Mouse (Mus musculus): ENCODE data around the gene Tnip3. TPM values are rescaled to one million over a fixed set of nuclear protein-coding genes. Genes with fewer than 3 reads are reported as not detected.

The Tnip3 gene
- polyA plus RNA-seq, 1 experiment from 2014 or later = 0.17 TPM

- Histone ChIP-seq H3K27ac (replicated peaks; ENCODE audit: low read depth, low read length) (no peak overlapping the region), H3K4me2 (ENCODE audit: low read depth, low read length) (no peak overlapping the region), H3K9me3 (ENCODE audit: control insufficient read depth, low read length) (no peaks in the 10 kb centered on the region), H3K4me1 (ENCODE audit: control insufficient read depth, insufficient read depth, low read length) (no peaks in the 10 kb centered on the region), H3K27me3 (replicated peaks; ENCODE audit: control insufficient read depth, insufficient read depth, low read length) (no peaks in the 10 kb centered on the region), H3K36me3 (ENCODE audit: control insufficient read depth, insufficient read depth, low read length) (no peaks in the 10 kb centered on the region), H3K4me3 (ENCODE audit: low read depth, low read length) (no peak overlapping the region), H3K9ac (ENCODE audit: low read depth, low read length) (no peak overlapping the region)
- ATAC-seq (ENCODE audit: low read depth) = no peak
- 79% methylated on average over 3 of the region's 3 CpGs for WGBS
- no peak for DNase-seq (ENCODE audit: low spot score)
Measured at GRCm38 (mm10) chr6:65646408-65646807, 121.3 kb downstream of the Tnip3 start.

GRCm38 (mm10) chr6:65647731-65648130 lies 122.6 kb downstream of the Tnip3 start:
- 80% methylated on average over 6 of the region's 6 CpGs for WGBS
- ATAC-seq (ENCODE audit: low read depth) = no peak
- Histone ChIP-seq H3K4me1 (ENCODE audit: control insufficient read depth, insufficient read depth, low read length) (no peaks in the 10 kb centered on the region), H3K27me3 (replicated peaks; ENCODE audit: control insufficient read depth, insufficient read depth, low read length) (no peaks in the 10 kb centered on the region), H3K9ac (ENCODE audit: low read depth, low read length) (no peak overlapping the region), H3K9me3 (ENCODE audit: control insufficient read depth, low read length) (no peaks in the 10 kb centered on the region), H3K4me2 (ENCODE audit: low read depth, low read length) (no peak overlapping the region), H3K36me3 (ENCODE audit: control insufficient read depth, insufficient read depth, low read length) (no peaks in the 10 kb centered on the region), H3K4me3 (ENCODE audit: low read depth, low read length) (no peak overlapping the region), H3K27ac (replicated peaks; ENCODE audit: low read depth, low read length) (no peak overlapping the region)
- no peak for DNase-seq (ENCODE audit: low spot score)

GRCm38 (mm10) chr6:65651376-65651775 lies 126.3 kb downstream of the Tnip3 start:
- no peaks in the 10 kb centered on the region for H3K4me1 ChIP-seq (ENCODE audit: control insufficient read depth, insufficient read depth, low read length)
- peak; percentile 83 for DNase-seq (ENCODE audit: low spot score)
- WGBS = 21% methylated on average over 4 of the region's 4 CpGs
- no peak for ATAC-seq (ENCODE audit: low read depth)
- no peak overlapping the region for H3K4me2 ChIP-seq (ENCODE audit: low read depth, low read length)
- H3K27ac ChIP-seq (replicated peaks; ENCODE audit: low read depth, low read length) = no peak overlapping the region
- H3K36me3 ChIP-seq (ENCODE audit: control insufficient read depth, insufficient read depth, low read length) = no peaks in the 10 kb centered on the region
- no peaks in the 10 kb centered on the region for H3K9me3 ChIP-seq (ENCODE audit: control insufficient read depth, low read length)
- no peaks in the 10 kb centered on the region for H3K27me3 ChIP-seq (replicated peaks; ENCODE audit: control insufficient read depth, insufficient read depth, low read length)
- H3K4me3 ChIP-seq (ENCODE audit: low read depth, low read length) = no peak overlapping the region
- H3K9ac ChIP-seq (ENCODE audit: low read depth, low read length) = no peak overlapping the region

- no peaks in the 10 kb centered on the region for H3K27me3 ChIP-seq (replicated peaks; ENCODE audit: control insufficient read depth, insufficient read depth, low read length)
- no peak for DNase-seq (ENCODE audit: low spot score)
- ATAC-seq (ENCODE audit: low read depth) = no peak
- H3K9me3 ChIP-seq (ENCODE audit: control insufficient read depth, low read length) = no peaks in the 10 kb centered on the region
- no peak overlapping the region for H3K4me3 ChIP-seq (ENCODE audit: low read depth, low read length)
- H3K4me2 ChIP-seq (ENCODE audit: low read depth, low read length) = no peak overlapping the region
- H3K27ac ChIP-seq (replicated peaks; ENCODE audit: low read depth, low read length) = no peak overlapping the region
- no peaks in the 10 kb centered on the region for H3K36me3 ChIP-seq (ENCODE audit: control insufficient read depth, insufficient read depth, low read length)
- WGBS = 65% methylated on average over 4 of the region's 4 CpGs
- H3K9ac ChIP-seq (ENCODE audit: low read depth, low read length) = no peak overlapping the region
- no peaks in the 10 kb centered on the region for H3K4me1 ChIP-seq (ENCODE audit: control insufficient read depth, insufficient read depth, low read length)
Measured at GRCm38 (mm10) chr6:65661272-65661671, 136.2 kb downstream of the Tnip3 start.

GRCm38 (mm10) chr6:65662050-65662449 lies 136.9 kb downstream of the Tnip3 start:
- DNase-seq (ENCODE audit: low spot score) (no peak), ATAC-seq (ENCODE audit: low read depth) (no peak)
- Histone ChIP-seq H3K4me1 (ENCODE audit: control insufficient read depth, insufficient read depth, low read length) (no peaks in the 10 kb centered on the region), H3K9ac (ENCODE audit: low read depth, low read length) (no peak overlapping the region), H3K36me3 (ENCODE audit: control insufficient read depth, insufficient read depth, low read length) (no peaks in the 10 kb centered on the region), H3K27ac (replicated peaks; ENCODE audit: low read depth, low read length) (no peak overlapping the region), H3K9me3 (ENCODE audit: control insufficient read depth, low read length) (no peaks in the 10 kb centered on the region), H3K27me3 (replicated peaks; ENCODE audit: control insufficient read depth, insufficient read depth, low read length) (no peaks in the 10 kb centered on the region), H3K4me2 (ENCODE audit: low read depth, low read length) (no peak overlapping the region), H3K4me3 (ENCODE audit: low read depth, low read length) (no peak overlapping the region)
- WGBS = 38% methylated on average over 2 of the region's 2 CpGs

- Histone ChIP-seq H3K27ac (replicated peaks; ENCODE audit: low read depth, low read length) (no peak overlapping the region), H3K36me3 (ENCODE audit: control insufficient read depth, insufficient read depth, low read length) (no peaks in the 10 kb centered on the region), H3K9ac (ENCODE audit: low read depth, low read length) (no peak overlapping the region), H3K9me3 (ENCODE audit: control insufficient read depth, low read length) (no peaks in the 10 kb centered on the region), H3K4me1 (ENCODE audit: control insufficient read depth, insufficient read depth, low read length) (no peaks in the 10 kb centered on the region), H3K4me3 (ENCODE audit: low read depth, low read length) (no peak overlapping the region), H3K27me3 (replicated peaks; ENCODE audit: control insufficient read depth, insufficient read depth, low read length) (no peaks in the 10 kb centered on the region), H3K4me2 (ENCODE audit: low read depth, low read length) (no peak overlapping the region)
- 62% methylated on average over 6 of the region's 6 CpGs for WGBS
- DNase-seq (ENCODE audit: low spot score) = no peak
- ATAC-seq (ENCODE audit: low read depth) = no peak
Measured at GRCm38 (mm10) chr6:65663990-65664389, 138.9 kb downstream of the Tnip3 start.

GRCm38 (mm10) chr6:65666295-65666694 lies 141.2 kb downstream of the Tnip3 start:
- no peak overlapping the region for H3K4me2 ChIP-seq (ENCODE audit: low read depth, low read length)
- no peak overlapping the region for H3K27ac ChIP-seq (replicated peaks; ENCODE audit: low read depth, low read length)
- no peaks in the 10 kb centered on the region for H3K27me3 ChIP-seq (replicated peaks; ENCODE audit: control insufficient read depth, insufficient read depth, low read length)
- no peak for ATAC-seq (ENCODE audit: low read depth)
- no peak overlapping the region for H3K4me3 ChIP-seq (ENCODE audit: low read depth, low read length)
- H3K4me1 ChIP-seq (ENCODE audit: control insufficient read depth, insufficient read depth, low read length) = no peaks in the 10 kb centered on the region
- 70% methylated on average over 3 of the region's 3 CpGs for WGBS
- DNase-seq (ENCODE audit: low spot score) = no peak
- H3K9me3 ChIP-seq (ENCODE audit: control insufficient read depth, low read length) = no peaks in the 10 kb centered on the region
- no peak overlapping the region for H3K9ac ChIP-seq (ENCODE audit: low read depth, low read length)
- no peaks in the 10 kb centered on the region for H3K36me3 ChIP-seq (ENCODE audit: control insufficient read depth, insufficient read depth, low read length)

- Histone ChIP-seq H3K27ac (replicated peaks; ENCODE audit: low read depth, low read length) (no peak overlapping the region), H3K9me3 (ENCODE audit: control insufficient read depth, low read length) (no peaks in the 10 kb centered on the region), H3K4me2 (ENCODE audit: low read depth, low read length) (no peak overlapping the region), H3K4me1 (ENCODE audit: control insufficient read depth, insufficient read depth, low read length) (peaks cover 2% of the 10 kb centered on the region; the same call in 1 of the 2 replicates), H3K4me3 (ENCODE audit: low read depth, low read length) (no peak overlapping the region), H3K9ac (ENCODE audit: low read depth, low read length) (no peak overlapping the region; the same call in 1 of the 2 replicates), H3K36me3 (ENCODE audit: control insufficient read depth, insufficient read depth, low read length) (no peaks in the 10 kb centered on the region), H3K27me3 (replicated peaks; ENCODE audit: control insufficient read depth, insufficient read depth, low read length) (no peaks in the 10 kb centered on the region)
- ATAC-seq (ENCODE audit: low read depth) = no peak
- no peak for DNase-seq (ENCODE audit: low spot score)
- WGBS = 45% methylated on average over 2 of the region's 2 CpGs
Measured at GRCm38 (mm10) chr6:65669971-65670370, 144.9 kb downstream of the Tnip3 start.

- Histone ChIP-seq H3K4me2 (ENCODE audit: low read depth, low read length) (peak overlapping the region; percentile 89), H3K27ac (replicated peaks; ENCODE audit: low read depth, low read length) (peak overlapping the region; percentile 71), H3K9ac (ENCODE audit: low read depth, low read length) (peak overlapping the region; percentile 73), H3K4me3 (ENCODE audit: low read depth, low read length) (peak overlapping the region; percentile 67), H3K36me3 (ENCODE audit: control insufficient read depth, insufficient read depth, low read length) (no peaks in the 10 kb centered on the region), H3K9me3 (ENCODE audit: control insufficient read depth, low read length) (no peaks in the 10 kb centered on the region), H3K4me1 (ENCODE audit: control insufficient read depth, insufficient read depth, low read length) (peaks cover 2% of the 10 kb centered on the region; the same call in 1 of the 2 replicates), H3K27me3 (replicated peaks; ENCODE audit: control insufficient read depth, insufficient read depth, low read length) (no peaks in the 10 kb centered on the region)
- WGBS = 2% methylated on average over 16 of the region's 21 CpGs
- DNase-seq (ENCODE audit: low spot score) (peak; percentile 53), ATAC-seq (ENCODE audit: low read depth) (peak; percentile 47)
Measured at GRCm38 (mm10) chr6:65670981-65671411, 145.9 kb downstream of the Tnip3 start.

Measured in embryonic facial prominence, embryonic 14.5 days (tissue).